Mouse (Mus musculus) cortical plate, adult 2 months (tissue): ENCODE measurements around the gene Creb3l4.

Experiments
- CTCF ChIP-seq: fragments of 200-500 bp; IDR thresholded peaks from 2 replicates; pipeline ENCODE4 v1.5.1; 2011; ENCODE audit warnings: mild to moderate bottlenecking, control low read depth, low read length; ENCODE audit not compliant: insufficient read depth; ENCODE audit errors: extremely low read depth
- POLR2A ChIP-seq: fragments of 200-500 bp; IDR thresholded peaks from 2 replicates; pipeline ENCODE4 v1.6.1; 2011; ENCODE audit warnings: mild to moderate bottlenecking, low read length, control low read depth; ENCODE audit not compliant: insufficient read depth; ENCODE audit errors: extremely low read depth

- TF ChIP-seq CTCF = no peak
- no peak for TF ChIP-seq POLR2A
Measured at GRCm38 (mm10) chr3:90268971-90269370, 25.7 kb upstream of the Creb3l4 start.
